Mouse (Mus musculus): ENCODE results near the gene Cc2d1a. TPM values are rescaled to one million over a fixed set of nuclear protein-coding genes. Genes with fewer than 3 reads are reported as not detected.

Gene Cc2d1a
- polyA plus RNA-seq (2014; fragmentation: Nextera tagmentation; extraction: Ambion mirVana), result 26.8 and 30.7 TPM in 2 replicates

DNA sequence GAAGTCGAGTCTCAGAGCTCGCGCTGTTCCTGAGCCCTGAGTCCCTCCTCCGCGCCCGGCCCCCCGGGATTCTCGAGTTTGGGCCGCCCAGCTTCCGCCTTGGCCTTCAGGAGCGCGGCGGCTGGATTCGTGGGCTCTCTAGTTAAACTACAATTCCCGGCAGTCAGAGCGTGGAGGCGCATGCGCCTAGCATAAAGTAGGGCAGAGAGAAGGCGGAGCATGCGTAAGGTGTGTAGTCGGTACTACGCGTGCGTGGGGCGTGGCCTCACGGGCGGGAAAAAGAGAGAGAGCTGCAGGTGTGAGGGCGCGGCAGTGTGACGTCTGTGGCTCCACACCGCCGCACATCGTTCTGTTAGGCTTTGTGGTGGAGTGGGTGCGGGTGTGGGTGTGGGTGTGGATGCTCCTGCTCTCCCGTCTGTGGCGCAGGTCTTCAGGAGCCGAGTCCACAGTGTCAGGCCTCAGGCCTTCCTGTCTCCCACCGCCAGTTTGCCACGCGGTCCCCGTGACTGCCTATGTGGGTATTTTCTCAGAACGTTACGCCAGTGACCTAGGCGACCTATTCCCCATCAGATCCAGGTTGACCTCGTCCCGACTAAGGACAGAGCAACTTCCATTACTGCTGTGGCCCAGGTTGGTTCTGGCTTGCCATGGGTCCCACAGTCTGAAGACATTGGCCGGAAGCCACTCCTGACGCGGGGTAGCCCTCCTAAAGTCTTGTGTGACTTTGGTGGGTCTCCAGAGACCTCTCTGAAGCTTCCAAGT, at the start of gene Cc2d1a, which contains the start of gene 4930432K21Rik:
TSS of gene Cc2d1a (minus strand) at position 168 of the 762 bp plus-strand sequence.
TSS of gene 4930432K21Rik (plus strand) at position 257 of the 762 bp plus-strand sequence.
- H3K27me3 ChIP-seq (ENCODE audit: control insufficient read depth, insufficient read depth, low read length), result no peaks in the 10 kb centered on the region
- peak within 1 kb of the TSS; percentile 57; the same call in 1 of the 2 replicates for H3K27ac ChIP-seq (ENCODE audit: low read depth, low read length)
- peaks cover 13% of the 10 kb centered on the region for H3K4me1 ChIP-seq (ENCODE audit: control insufficient read depth, insufficient read depth, low read length)
- H3K36me3 ChIP-seq (ENCODE audit: control insufficient read depth, insufficient read depth, low read length), result peaks cover 19% of the 10 kb centered on the region
- WGBS, result 18% methylated on average over 47 of the region's 49 CpGs
- ATAC-seq (ENCODE audit: low read depth), result peak; percentile 94
- no peaks in the 10 kb centered on the region for H3K9me3 ChIP-seq (ENCODE audit: control insufficient read depth, low read length)
- H3K4me2 ChIP-seq (ENCODE audit: low read depth, low read length), result peak within 1 kb of the TSS; percentile 81
- H3K4me3 ChIP-seq (ENCODE audit: low read depth, low read length), result peak within 1 kb of the TSS; percentile 69
- peak within 1 kb of the TSS; percentile 77 for H3K9ac ChIP-seq (replicated peaks; ENCODE audit: low read depth, low read length)

DNA sequence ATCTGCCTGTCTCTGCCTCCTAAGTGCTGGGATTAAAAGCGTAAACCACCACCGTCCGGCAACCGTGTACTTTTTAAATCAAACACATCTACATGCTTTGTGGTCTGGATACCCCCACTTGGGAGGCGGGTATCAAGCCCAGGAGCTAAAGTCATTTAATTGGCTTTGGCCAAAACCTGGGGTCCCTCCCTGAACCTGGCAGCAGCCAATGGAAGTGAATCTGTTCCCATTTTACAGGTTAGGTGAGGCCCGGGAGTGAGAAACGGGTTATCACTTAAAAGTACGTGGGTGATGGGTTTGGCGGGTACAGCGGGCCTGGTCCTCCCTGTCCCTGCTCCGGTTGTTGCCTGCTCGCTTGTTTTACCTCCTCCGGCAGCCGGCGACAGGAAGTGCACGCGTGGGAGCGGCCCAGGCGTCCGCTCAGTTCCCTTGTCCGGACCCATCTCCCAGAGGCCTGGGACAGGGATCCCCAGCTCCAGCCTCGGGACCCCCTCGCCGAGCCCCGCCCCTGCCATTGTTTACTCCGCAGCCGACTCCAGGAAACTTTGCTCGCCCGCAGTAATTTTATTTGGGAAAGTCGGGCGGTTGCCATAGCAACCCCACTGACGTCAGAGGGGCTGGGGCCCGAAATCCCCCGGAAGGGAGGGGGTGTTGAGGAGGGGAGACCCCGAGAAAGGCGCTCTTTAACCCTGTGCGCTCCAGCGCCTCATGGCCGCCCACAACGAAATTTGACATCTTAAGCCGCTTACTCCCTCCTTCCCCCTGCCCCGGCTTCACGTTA, 49.6 kb upstream of the Cc2d1a start:
- peaks cover 14% of the 10 kb centered on the region for H3K4me1 ChIP-seq (ENCODE audit: control insufficient read depth, insufficient read depth, low read length)
- H3K9ac ChIP-seq (replicated peaks; ENCODE audit: low read depth, low read length), result peak overlapping the region; percentile 1; the same call in 1 of the 2 replicates
- H3K27ac ChIP-seq (ENCODE audit: low read depth, low read length), result peak overlapping the region; percentile 88
- no peaks in the 10 kb centered on the region for H3K9me3 ChIP-seq (ENCODE audit: control insufficient read depth, low read length)
- peak overlapping the region; percentile 64 for H3K4me2 ChIP-seq (ENCODE audit: low read depth, low read length)
- H3K36me3 ChIP-seq (ENCODE audit: control insufficient read depth, insufficient read depth, low read length), result no peaks in the 10 kb centered on the region
- WGBS, result 3% methylated on average over 42 of the region's 43 CpGs
- H3K27me3 ChIP-seq (ENCODE audit: control insufficient read depth, insufficient read depth, low read length), result no peaks in the 10 kb centered on the region
- peak; percentile 29 for ATAC-seq (ENCODE audit: low read depth)
- H3K4me3 ChIP-seq (ENCODE audit: low read depth, low read length), result peak overlapping the region; percentile 34

DNA sequence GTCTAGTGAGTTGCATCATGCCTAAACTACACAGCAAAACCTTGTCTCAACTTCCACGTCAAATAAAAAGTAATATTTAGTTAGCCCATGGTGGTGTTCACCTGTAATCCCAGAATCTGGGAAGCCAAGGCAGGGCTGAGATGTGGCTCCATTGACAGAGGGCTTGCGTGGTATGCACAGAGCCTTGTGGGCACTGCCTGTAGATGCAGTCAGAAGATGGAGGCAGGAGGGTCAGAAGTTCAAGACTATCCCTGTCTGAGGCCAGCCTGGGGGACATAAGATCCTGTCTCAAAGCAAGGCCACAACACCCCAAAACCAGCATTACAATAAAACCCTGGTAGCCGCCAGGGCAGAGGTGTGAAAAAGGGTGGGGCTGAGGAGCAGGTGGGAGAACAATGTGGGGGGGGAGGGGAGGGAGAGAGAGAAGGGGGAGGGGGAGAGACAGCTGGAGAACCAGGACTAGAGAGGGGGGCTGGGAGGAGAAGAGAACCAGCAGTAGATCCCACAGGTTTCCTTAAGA, 46.5 kb upstream of the Cc2d1a start:
- Histone ChIP-seq H3K9ac (replicated peaks; ENCODE audit: low read depth, low read length) (no peak overlapping the region), H3K36me3 (ENCODE audit: control insufficient read depth, insufficient read depth, low read length) (no peaks in the 10 kb centered on the region), H3K4me3 (ENCODE audit: low read depth, low read length) (no peak overlapping the region), H3K27ac (ENCODE audit: low read depth, low read length) (no peak overlapping the region), H3K4me1 (ENCODE audit: control insufficient read depth, insufficient read depth, low read length) (peaks cover 14% of the 10 kb centered on the region), H3K9me3 (ENCODE audit: control insufficient read depth, low read length) (no peaks in the 10 kb centered on the region), H3K27me3 (ENCODE audit: control insufficient read depth, insufficient read depth, low read length) (no peaks in the 10 kb centered on the region), H3K4me2 (ENCODE audit: low read depth, low read length) (no peak overlapping the region)
- WGBS, result 70% methylated on average over 3 of the region's 3 CpGs
- ATAC-seq (ENCODE audit: low read depth), result no peak

DNA sequence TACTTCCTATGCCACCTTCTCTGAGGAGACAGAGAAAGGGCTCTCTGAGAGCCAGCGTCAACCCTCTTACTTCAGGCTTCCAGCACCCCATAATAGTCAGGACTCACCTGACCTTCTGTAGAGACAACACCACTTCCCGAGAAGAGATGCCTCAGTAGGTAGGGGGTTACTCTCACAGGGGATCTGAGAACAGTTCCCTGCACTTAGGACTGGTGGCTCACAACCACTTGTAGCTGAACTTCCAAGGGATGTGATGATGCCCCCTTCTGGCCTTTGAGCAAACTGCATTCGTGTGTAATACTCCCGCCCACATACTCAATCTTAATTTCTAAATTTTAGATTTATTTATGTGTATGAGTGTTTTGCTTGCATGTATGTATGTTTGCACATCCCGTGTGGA, 45.8 kb upstream of the Cc2d1a start:
- no peak overlapping the region for H3K27ac ChIP-seq (ENCODE audit: low read depth, low read length)

DNA sequence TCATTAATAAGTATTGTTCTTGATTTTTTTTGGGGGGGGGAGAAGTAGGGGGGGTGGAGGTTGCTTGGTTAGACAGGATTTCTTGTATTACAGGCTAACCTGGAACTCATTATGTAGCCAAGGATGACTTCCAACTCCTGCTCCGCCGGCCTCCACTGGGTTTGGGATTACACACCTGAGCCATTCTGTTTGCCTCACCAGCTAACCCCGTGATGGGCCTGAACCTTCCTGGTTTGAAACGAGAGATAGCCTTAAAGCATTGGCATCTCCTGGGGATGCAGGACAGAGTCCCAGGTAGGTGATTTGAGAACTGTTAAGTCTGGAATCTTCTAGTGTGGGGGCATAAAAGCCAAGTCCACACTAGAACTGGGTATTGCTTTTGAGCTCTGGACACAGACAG, 45.4 kb upstream of the Cc2d1a start:
- no peak overlapping the region for H3K4me2 ChIP-seq (ENCODE audit: low read depth, low read length)
- 77% methylated on average over 4 of the region's 4 CpGs for WGBS
- no peak for ATAC-seq (ENCODE audit: low read depth)

More for the DNA sequence above, 45.8 kb upstream of the Cc2d1a start:
- no peaks in the 10 kb centered on the region for H3K36me3 ChIP-seq (ENCODE audit: control insufficient read depth, insufficient read depth, low read length)
- WGBS, result 83% methylated on average over 5 of the region's 5 CpGs
- peaks cover 11% of the 10 kb centered on the region for H3K4me1 ChIP-seq (ENCODE audit: control insufficient read depth, insufficient read depth, low read length)
- no peak overlapping the region for H3K4me3 ChIP-seq (ENCODE audit: low read depth, low read length)
- no peak overlapping the region for H3K4me2 ChIP-seq (ENCODE audit: low read depth, low read length)
- ATAC-seq (ENCODE audit: low read depth), result no peak
- H3K9ac ChIP-seq (replicated peaks; ENCODE audit: low read depth, low read length), result no peak overlapping the region
- H3K27me3 ChIP-seq (ENCODE audit: control insufficient read depth, insufficient read depth, low read length), result no peaks in the 10 kb centered on the region
- no peaks in the 10 kb centered on the region for H3K9me3 ChIP-seq (ENCODE audit: control insufficient read depth, low read length)

DNA sequence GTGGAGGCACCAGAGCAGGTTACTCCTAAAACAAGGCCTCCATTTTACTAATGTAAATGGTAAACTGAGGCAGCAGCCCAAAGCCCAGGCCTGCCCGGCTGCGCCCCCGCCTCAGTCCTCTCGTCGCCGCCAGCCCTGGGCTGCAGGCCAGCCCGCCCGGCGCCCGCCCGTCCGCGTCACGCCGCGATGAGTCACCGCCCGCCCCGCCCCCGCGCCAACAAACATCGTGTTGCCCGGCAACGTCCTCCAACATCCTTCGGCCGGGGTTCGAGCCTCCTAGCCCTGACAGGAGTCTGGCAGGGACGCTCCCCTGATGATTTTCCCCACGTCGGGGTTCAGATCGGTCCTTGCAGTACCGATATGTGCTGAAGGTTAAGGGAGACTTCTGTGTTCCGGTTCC, 44.8 kb upstream of the Cc2d1a start:
- 7% methylated on average over 32 of the region's 33 CpGs for WGBS
- Histone ChIP-seq H3K27me3 (ENCODE audit: control insufficient read depth, insufficient read depth, low read length) (no peaks in the 10 kb centered on the region), H3K9me3 (ENCODE audit: control insufficient read depth, low read length) (no peaks in the 10 kb centered on the region), H3K4me1 (ENCODE audit: control insufficient read depth, insufficient read depth, low read length) (peaks cover under 1% of the 10 kb centered on the region; the same call in 1 of the 2 replicates), H3K4me2 (ENCODE audit: low read depth, low read length) (peak overlapping the region; percentile 24; the same call in 1 of the 2 replicates), H3K27ac (ENCODE audit: low read depth, low read length) (peak overlapping the region; percentile 10; the same call in 1 of the 2 replicates), H3K36me3 (ENCODE audit: control insufficient read depth, insufficient read depth, low read length) (no peaks in the 10 kb centered on the region), H3K9ac (replicated peaks; ENCODE audit: low read depth, low read length) (no peak overlapping the region), H3K4me3 (ENCODE audit: low read depth, low read length) (no peak overlapping the region)
- ATAC-seq (ENCODE audit: low read depth), result peak; percentile 25

More for the DNA sequence above, 45.4 kb upstream of the Cc2d1a start:
- H3K4me3 ChIP-seq (ENCODE audit: low read depth, low read length), result no peak overlapping the region
- H3K27ac ChIP-seq (ENCODE audit: low read depth, low read length), result no peak overlapping the region
- no peak overlapping the region for H3K9ac ChIP-seq (replicated peaks; ENCODE audit: low read depth, low read length)
- H3K36me3 ChIP-seq (ENCODE audit: control insufficient read depth, insufficient read depth, low read length), result no peaks in the 10 kb centered on the region
- H3K9me3 ChIP-seq (ENCODE audit: control insufficient read depth, low read length), result no peaks in the 10 kb centered on the region
- no peaks in the 10 kb centered on the region for H3K27me3 ChIP-seq (ENCODE audit: control insufficient read depth, insufficient read depth, low read length)
- peaks cover 7% of the 10 kb centered on the region for H3K4me1 ChIP-seq (ENCODE audit: control insufficient read depth, insufficient read depth, low read length)

DNA sequence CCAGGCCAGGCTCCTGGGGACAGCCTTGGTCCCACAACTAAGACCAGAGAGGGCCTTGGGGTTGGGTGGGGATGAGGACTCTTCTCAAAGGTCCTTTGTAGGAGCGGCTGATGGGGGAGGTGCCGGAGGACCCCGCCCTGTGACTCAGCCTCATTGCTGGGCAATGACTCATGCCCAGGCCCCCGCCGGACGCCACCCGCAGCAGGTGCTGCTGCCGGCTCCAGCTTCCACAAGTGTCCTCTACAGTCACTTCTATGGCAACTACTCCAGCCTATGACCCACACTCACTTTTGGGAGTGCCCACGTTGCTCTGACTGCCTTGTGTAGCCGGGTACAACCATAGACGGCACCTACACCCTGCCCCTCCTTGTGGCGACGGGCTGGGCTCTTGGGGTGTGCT, 44.3 kb upstream of the Cc2d1a start:
- 18% methylated on average over 13 of the region's 13 CpGs for WGBS
- Histone ChIP-seq H3K27ac (ENCODE audit: low read depth, low read length) (peak overlapping the region; percentile 57; the same call in 1 of the 2 replicates), H3K4me1 (ENCODE audit: control insufficient read depth, insufficient read depth, low read length) (no peaks in the 10 kb centered on the region), H3K9ac (replicated peaks; ENCODE audit: low read depth, low read length) (no peak overlapping the region), H3K36me3 (ENCODE audit: control insufficient read depth, insufficient read depth, low read length) (no peaks in the 10 kb centered on the region), H3K4me3 (ENCODE audit: low read depth, low read length) (no peak overlapping the region), H3K9me3 (ENCODE audit: control insufficient read depth, low read length) (no peaks in the 10 kb centered on the region), H3K4me2 (ENCODE audit: low read depth, low read length) (peak overlapping the region; percentile 24; the same call in 1 of the 2 replicates), H3K27me3 (ENCODE audit: control insufficient read depth, insufficient read depth, low read length) (no peaks in the 10 kb centered on the region)
- peak; percentile 44 for ATAC-seq (ENCODE audit: low read depth)

DNA sequence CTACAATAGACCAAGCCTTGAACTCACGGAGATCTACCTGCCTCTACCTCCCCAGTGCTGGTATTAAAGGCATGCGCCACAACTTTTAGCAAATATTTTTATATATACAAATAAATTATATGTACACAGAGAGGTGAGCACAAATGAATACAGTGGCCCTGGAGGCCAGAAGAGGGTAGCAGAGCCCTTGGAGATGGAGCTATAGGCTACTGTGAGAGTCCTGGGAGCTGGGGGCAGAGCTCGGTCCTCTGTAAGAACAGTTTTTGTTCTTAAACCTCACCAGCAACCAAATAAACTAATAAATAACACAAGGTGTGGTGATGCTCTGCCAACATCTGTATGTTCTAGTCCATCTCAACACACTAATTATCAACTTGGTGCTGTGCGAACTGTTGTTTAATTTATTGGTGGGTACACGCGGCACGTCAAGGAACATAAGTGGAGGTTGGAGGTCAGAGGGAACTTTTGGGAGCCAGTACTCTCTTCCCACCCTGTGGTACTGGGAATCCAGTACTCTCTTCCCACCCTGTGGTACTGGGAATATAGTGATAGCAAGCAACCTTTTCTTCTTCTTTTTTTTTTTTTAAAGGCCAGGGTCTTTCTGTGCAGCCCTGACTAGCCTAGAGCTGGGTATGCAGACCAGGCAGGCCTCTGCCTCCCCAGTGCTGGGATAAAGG, 42.6 kb upstream of the Cc2d1a start:
- H3K9me3 ChIP-seq (ENCODE audit: control insufficient read depth, low read length), result no peaks in the 10 kb centered on the region
- H3K27me3 ChIP-seq (ENCODE audit: control insufficient read depth, insufficient read depth, low read length), result no peaks in the 10 kb centered on the region
- no peak overlapping the region for H3K9ac ChIP-seq (replicated peaks; ENCODE audit: low read depth, low read length)
- WGBS, result 94% methylated on average over 7 of the region's 7 CpGs
- no peak overlapping the region for H3K4me2 ChIP-seq (ENCODE audit: low read depth, low read length)
- no peaks in the 10 kb centered on the region for H3K36me3 ChIP-seq (ENCODE audit: control insufficient read depth, insufficient read depth, low read length)
- no peaks in the 10 kb centered on the region for H3K4me1 ChIP-seq (ENCODE audit: control insufficient read depth, insufficient read depth, low read length)
- H3K4me3 ChIP-seq (ENCODE audit: low read depth, low read length), result no peak overlapping the region
- ATAC-seq (ENCODE audit: low read depth), result no peak
- no peak overlapping the region for H3K27ac ChIP-seq (ENCODE audit: low read depth, low read length)

Measured in neural tube, embryonic 14.5 days (tissue).